Mouse (Mus musculus): ENCODE results near the gene Abca17.

DNA sequence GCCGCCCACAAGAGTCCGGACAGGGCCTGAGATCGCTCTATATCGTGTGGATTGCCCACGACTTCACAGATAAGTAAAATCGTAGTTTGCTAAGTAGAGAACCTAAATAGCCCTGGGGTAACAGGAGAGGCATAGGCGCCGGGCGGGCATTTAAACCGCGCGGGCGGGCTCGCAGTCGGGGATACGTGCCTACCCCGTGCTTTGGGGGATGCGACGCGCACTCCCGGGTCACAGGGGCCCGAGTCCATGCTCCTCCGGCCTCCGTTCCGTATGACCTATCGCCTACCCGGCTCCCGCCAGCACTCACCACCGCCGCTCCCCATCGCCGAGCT is 99.9 kb downstream of the Abca17 start:
- no peak for TF ChIP-seq POLR2A (IDR thresholded peaks at IDR 0.05; ENCODE audit: extremely low read depth, insufficient read depth, low read length)
- TF ChIP-seq CTCF (IDR thresholded peaks at IDR 0.05; ENCODE audit: low read depth, low read length) = no peak
